Mouse (Mus musculus) forebrain, postnatal 0 days (tissue): ENCODE measurements around the gene Cst8. TPM values are rescaled to one million over a fixed set of nuclear protein-coding genes. Genes with fewer than 3 reads are reported as not detected.

Experiments
- ATAC-seq: fragments of 200-750 bp; cut with Nextera tagmentation; 2 replicates; pipeline ENCODE4 v1.8.0; 2017; ENCODE audit warnings: mild to moderate bottlenecking, moderate library complexity
- DNase-seq: peaks from one replicate; pipeline ENCODE4 v3.0.0-alpha.2; 2015
- H3K27ac ChIP-seq: fragments of 300-500 bp; sonication (generic); 2 replicates; pipeline ENCODE4 v1.5.1; 2014; ENCODE audit warnings: low read depth, mild to moderate bottlenecking, antibody characterized with exemption, low read length, moderate library complexity, mixed read lengths
- H3K27me3 ChIP-seq: fragments of 300-500 bp; sonication (generic); 2 replicates; pipeline ENCODE4 v1.6.1; 2014; ENCODE audit warnings: mild to moderate bottlenecking, low read length, mixed read lengths; ENCODE audit not compliant: insufficient read depth
- H3K36me3 ChIP-seq: fragments of 300-500 bp; sonication (generic); 2 replicates; pipeline ENCODE4 v1.6.1; 2014; ENCODE audit warnings: mild to moderate bottlenecking, moderate library complexity; ENCODE audit not compliant: insufficient read depth
- H3K4me1 ChIP-seq: fragments of 300-500 bp; sonication (generic); 2 replicates; pipeline ENCODE4 v1.6.1; 2014; ENCODE audit warnings: antibody characterized with exemption; ENCODE audit not compliant: insufficient read depth
- H3K4me2 ChIP-seq: fragments of 300-500 bp; sonication (generic); 2 replicates; pipeline ENCODE4 v1.6.1; 2014; ENCODE audit warnings: low read depth, mild to moderate bottlenecking, moderate library complexity
- H3K4me3 ChIP-seq: fragments of 300-500 bp; sonication (generic); 2 replicates; pipeline ENCODE4 v1.5.1; 2014; ENCODE audit warnings: low read depth, low read length, mixed read lengths
- H3K9ac ChIP-seq: fragments of 300-500 bp; sonication (generic); 2 replicates; pipeline ENCODE4 v1.6.1; 2014; ENCODE audit warnings: mild to moderate bottlenecking
- H3K9me3 ChIP-seq: fragments of 300-500 bp; sonication (generic); 2 replicates; pipeline ENCODE4 v1.6.1; 2016; ENCODE audit warnings: low read length
- CTCF ChIP-seq: sonication (generic); IDR thresholded peaks from 2 replicates; pipeline ENCODE4 v1.5.1; 2016; ENCODE audit warnings: antibody characterized with exemption, control low read depth, low read depth
- WGBS: fragments of 180-500 bp; shearing (Covaris S2); extraction: QIAGEN DNeasy Blood & Tissue Kit; methylation state at CpG from one replicate; pipeline ENCODE4 v1.1.7; 2014; 5-methylcytosine and 5-hydroxymethylcytosine counted together
- polyA plus RNA-seq: library from polyadenylated mRNA; unstranded; fragments of >200 nt; fragmentation: Nextera tagmentation; extraction: Ambion mirVana; gene quantifications from 2 replicates; pipeline ENCODE4 v1.2.1, GENCODE M21; 2015
- total RNA-seq: library from RNA; depleted of rRNA; stranded (reverse); fragments of >200 nt; gene quantifications from 2 replicates; pipeline ENCODE4 v1.2.3, GENCODE M21; 2014

Cst8 gene
- total and polyA plus RNA-seq, 2 experiments from 2014 or later = not detected

DNA sequence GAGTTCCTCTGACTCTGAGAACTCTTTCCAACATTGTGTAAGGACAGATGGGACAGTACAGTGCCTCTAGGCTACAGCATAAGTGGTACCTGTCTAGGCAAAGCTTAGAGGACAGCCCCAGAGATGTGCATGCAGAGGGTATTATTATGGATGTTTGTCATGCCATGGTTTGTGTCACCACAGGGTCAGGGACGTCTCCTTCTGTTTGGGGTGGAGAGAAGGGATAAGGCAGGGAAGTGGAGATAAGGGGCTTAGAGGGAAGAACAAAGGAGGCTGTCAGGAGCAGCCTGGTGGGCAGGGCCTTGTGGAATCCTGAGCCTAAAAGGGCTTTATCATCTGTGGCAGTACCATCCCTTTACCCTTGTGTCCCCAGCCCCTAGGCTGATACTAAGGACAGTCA lies 16.9 kb upstream of the Cst8 start, which contains the start of gene 8030411F24Rik:
Gene 8030411F24Rik, plus strand, starts transcription at position 301 of the 400 bp plus-strand sequence.
- no peak within 1 kb of the TSS for H3K27ac ChIP-seq
- no peak for TF ChIP-seq CTCF
- WGBS = 13% methylated on average over 1 of the region's 1 CpGs

DNA sequence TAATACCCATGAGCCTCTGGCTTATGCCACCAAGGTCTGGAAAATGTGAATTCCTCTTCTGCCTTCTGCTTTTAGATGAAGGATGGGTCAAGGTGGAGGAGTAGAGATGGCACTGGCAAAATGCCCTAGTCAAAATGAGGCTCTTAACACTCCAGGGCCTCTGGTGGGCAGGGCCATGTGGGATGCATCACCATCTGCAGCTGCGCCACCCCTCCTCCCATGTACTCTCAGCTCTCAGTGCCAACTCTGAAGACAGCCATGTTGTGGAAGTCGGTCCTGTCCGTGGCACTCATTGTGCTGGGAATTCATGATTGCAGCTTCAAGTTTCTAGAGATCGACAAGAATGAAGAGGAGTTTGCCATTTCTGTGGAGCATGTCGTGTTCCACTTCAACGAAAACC lies 9.4 kb upstream of the Cst8 start, which contains the start of gene Cst12:
Gene Cst12, plus strand, starts transcription at position 220 of the 400 bp plus-strand sequence.
- WGBS = 95% methylated on average over 6 of the region's 6 CpGs
- H3K27ac ChIP-seq = no peak within 1 kb of the TSS
- no peak for DNase-seq
- H3K4me1 ChIP-seq = no peaks in the 10 kb centered on the region
- H3K9me3 ChIP-seq = no peaks in the 10 kb centered on the region
- H3K4me3 ChIP-seq = no peak within 1 kb of the TSS
- no peaks in the 10 kb centered on the region for H3K36me3 ChIP-seq
- TF ChIP-seq CTCF = no peak
- ATAC-seq = no peak
- no peak within 1 kb of the TSS for H3K9ac ChIP-seq
- no peaks in the 10 kb centered on the region for H3K27me3 ChIP-seq
- no peak within 1 kb of the TSS for H3K4me2 ChIP-seq

More for the DNA sequence above, 16.9 kb upstream of the Cst8 start, which contains the start of gene 8030411F24Rik:
- H3K4me1 ChIP-seq = no peaks in the 10 kb centered on the region
- DNase-seq (no peak), ATAC-seq (no peak)
- H3K4me2 ChIP-seq = no peak within 1 kb of the TSS
- H3K27me3 ChIP-seq = no peaks in the 10 kb centered on the region
- H3K4me3 ChIP-seq = no peak within 1 kb of the TSS
- H3K9ac ChIP-seq = no peak within 1 kb of the TSS
- H3K36me3 ChIP-seq = no peaks in the 10 kb centered on the region
- no peaks in the 10 kb centered on the region for H3K9me3 ChIP-seq

DNA sequence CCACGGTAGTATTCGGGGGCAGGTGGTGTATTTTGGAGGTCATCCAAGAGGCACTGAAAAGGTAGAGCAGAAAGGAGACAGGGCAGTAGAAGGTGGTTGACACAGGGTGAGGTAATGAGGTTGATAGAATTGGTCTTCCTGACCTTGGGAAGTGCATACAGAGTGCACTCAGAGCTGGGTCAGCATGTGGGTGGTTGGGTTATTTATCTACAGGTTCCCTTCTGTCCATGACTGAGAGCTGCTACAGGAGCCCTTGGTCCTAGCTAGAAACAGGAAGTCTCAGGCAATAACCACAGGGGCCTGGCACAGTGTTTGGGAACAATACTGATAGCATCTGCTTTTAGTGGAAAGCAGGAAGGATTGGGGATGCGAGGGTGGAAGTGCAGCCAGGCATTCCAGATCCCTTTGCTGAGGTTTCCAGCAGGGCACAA lies 2.9 kb downstream of the Cst8 start:
- Histone ChIP-seq H3K27me3 (no peaks in the 10 kb centered on the region), H3K4me2 (no peak overlapping the region), H3K4me1 (no peaks in the 10 kb centered on the region), H3K36me3 (no peaks in the 10 kb centered on the region), H3K9ac (no peak overlapping the region), H3K27ac (no peak overlapping the region), H3K9me3 (no peaks in the 10 kb centered on the region), H3K4me3 (no peak overlapping the region)
- ATAC-seq (no peak), DNase-seq (no peak)
- no peak for TF ChIP-seq CTCF
- WGBS = 53% methylated on average over 3 of the region's 3 CpGs

DNA sequence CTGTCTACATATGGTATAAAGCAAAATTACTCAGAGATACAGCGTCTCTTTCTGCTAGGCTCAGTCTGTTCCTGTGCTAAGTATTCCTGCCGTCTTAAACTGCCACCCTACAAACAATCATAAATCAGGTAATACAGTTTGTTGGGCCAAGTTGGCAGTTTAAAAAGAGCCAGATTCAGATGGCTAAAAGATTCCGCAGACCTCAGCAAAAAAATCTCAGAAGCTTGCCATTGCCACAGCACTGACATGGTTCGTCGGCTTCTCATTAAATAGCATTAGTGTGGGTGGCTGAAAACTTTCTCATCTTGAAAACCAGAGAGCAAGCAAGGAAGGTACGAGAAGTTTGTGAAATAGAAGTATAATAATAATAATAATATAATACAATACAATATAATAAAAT lies 8.1 kb downstream of the Cst8 start:
- no peak overlapping the region for H3K27ac ChIP-seq
- WGBS = 79% methylated on average over 6 of the region's 6 CpGs
- H3K9me3 ChIP-seq = no peaks in the 10 kb centered on the region
- H3K27me3 ChIP-seq = no peaks in the 10 kb centered on the region
- H3K4me1 ChIP-seq = no peaks in the 10 kb centered on the region
- H3K9ac ChIP-seq = no peak overlapping the region
- H3K4me3 ChIP-seq = no peak overlapping the region
- no peak for TF ChIP-seq CTCF
- no peaks in the 10 kb centered on the region for H3K36me3 ChIP-seq
- H3K4me2 ChIP-seq = no peak overlapping the region
- ATAC-seq = no peak
- DNase-seq = no peak

DNA sequence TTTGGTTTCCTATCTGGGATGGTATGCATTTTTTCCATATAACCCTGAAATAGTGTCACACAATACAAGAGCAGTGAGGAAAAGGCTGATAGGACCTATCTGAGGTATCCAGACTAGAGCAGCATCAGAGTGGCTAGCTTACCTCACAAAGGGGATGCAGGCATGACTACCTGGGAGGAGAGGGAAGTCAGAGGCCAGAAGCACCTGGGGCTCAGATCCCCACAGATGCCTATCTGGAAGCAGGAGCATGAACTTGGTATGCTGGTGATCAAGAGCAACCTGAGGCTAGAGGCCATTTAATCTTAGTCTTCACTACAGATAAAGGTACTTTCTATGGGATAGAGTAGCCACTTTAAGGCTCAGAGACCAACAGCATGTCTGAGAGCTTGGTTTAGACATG lies 21.3 kb downstream of the Cst8 start, which contains the start of gene Cst13:
Gene Cst13, plus strand, starts transcription at position 173 of the 400 bp plus-strand sequence.
- Histone ChIP-seq H3K27me3 (no peaks in the 10 kb centered on the region), H3K27ac (no peak within 1 kb of the TSS), H3K36me3 (no peaks in the 10 kb centered on the region), H3K4me2 (no peak within 1 kb of the TSS), H3K9me3 (no peaks in the 10 kb centered on the region), H3K9ac (no peak within 1 kb of the TSS), H3K4me3 (no peak within 1 kb of the TSS), H3K4me1 (no peaks in the 10 kb centered on the region)
- DNase-seq (no peak), ATAC-seq (no peak)
- TF ChIP-seq CTCF = no peak

DNA sequence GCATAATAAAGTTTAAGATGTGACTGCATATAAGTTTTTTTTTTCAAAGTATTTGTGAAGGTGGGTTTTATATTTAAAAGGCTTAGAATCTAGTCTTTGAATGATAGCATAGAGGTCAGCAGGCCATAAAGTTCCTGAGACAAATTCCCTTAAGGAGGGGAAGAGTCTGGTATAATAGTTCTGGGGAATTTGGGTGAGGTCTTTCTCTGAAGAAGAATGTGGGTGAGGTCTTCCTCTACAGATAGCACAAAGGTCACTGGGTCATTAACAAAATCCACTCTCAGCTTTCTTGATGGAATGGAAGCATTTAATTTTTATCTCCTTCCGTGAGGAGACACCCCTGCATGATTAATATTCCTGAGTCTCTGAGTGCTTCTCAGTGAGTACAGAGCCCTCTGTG lies 27.4 kb downstream of the Cst8 start:
- no peaks in the 10 kb centered on the region for H3K9me3 ChIP-seq
- H3K27ac ChIP-seq = no peak overlapping the region
- H3K36me3 ChIP-seq = no peaks in the 10 kb centered on the region
- DNase-seq (no peak), ATAC-seq (no peak)
- 64% methylated on average over 1 of the region's 1 CpGs for WGBS
- H3K4me1 ChIP-seq = no peaks in the 10 kb centered on the region
- no peak for TF ChIP-seq CTCF
- H3K4me3 ChIP-seq = no peak overlapping the region
- H3K9ac ChIP-seq = no peak overlapping the region
- no peak overlapping the region for H3K4me2 ChIP-seq
- H3K27me3 ChIP-seq = no peaks in the 10 kb centered on the region

DNA sequence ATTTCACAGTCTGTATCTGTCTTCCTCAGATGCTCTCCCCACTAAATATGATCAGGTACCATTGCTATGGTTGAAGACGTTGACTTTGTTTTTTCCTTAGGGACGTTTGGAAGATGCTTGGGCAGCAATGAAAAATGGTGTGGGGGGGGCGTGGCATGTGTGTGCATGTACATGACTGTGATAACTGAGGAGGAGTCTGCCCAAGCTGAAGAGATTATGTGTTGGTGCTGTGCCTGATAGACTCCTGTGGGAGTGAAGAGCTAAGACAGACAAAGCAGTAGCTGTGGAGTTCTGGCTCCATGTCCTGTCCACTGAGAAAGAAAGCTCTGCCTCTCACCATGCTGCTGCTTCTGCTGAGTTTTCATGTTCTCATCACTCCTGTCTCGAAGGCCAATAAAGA lies 36.3 kb downstream of the Cst8 start, which contains the start of gene Cst9:
Gene Cst9, plus strand, starts transcription at position 236 of the 400 bp plus-strand sequence.
- ATAC-seq (no peak), DNase-seq (no peak)
- TF ChIP-seq CTCF = no peak
- 67% methylated on average over 4 of the region's 4 CpGs for WGBS
- Histone ChIP-seq H3K27ac (no peak within 1 kb of the TSS), H3K4me3 (no peak within 1 kb of the TSS), H3K4me1 (no peaks in the 10 kb centered on the region), H3K4me2 (no peak within 1 kb of the TSS), H3K27me3 (no peaks in the 10 kb centered on the region), H3K36me3 (no peaks in the 10 kb centered on the region), H3K9ac (no peak within 1 kb of the TSS), H3K9me3 (no peaks in the 10 kb centered on the region)
